Mouse (Mus musculus) heart, postnatal 0 days (tissue): ENCODE measurements at regions not wholly inside any gene's neighbourhood (a gene's known extent, or its start where the extent isn't known, plus 50 kb on each side); places are given as distances from the start of the nearest gene placed in this dataset.

Source experiments
- CTCF ChIP-seq: IDR thresholded peaks from 2 replicates; pipeline ENCODE4 v1.5.1; 2016; ENCODE audit warnings: antibody characterized with exemption, control low read depth, low read depth
- EP300 ChIP-seq: IDR thresholded peaks from 2 replicates; pipeline ENCODE4 v1.6.1; 2016; ENCODE audit warnings: antibody characterized with exemption, low read depth

DNA sequence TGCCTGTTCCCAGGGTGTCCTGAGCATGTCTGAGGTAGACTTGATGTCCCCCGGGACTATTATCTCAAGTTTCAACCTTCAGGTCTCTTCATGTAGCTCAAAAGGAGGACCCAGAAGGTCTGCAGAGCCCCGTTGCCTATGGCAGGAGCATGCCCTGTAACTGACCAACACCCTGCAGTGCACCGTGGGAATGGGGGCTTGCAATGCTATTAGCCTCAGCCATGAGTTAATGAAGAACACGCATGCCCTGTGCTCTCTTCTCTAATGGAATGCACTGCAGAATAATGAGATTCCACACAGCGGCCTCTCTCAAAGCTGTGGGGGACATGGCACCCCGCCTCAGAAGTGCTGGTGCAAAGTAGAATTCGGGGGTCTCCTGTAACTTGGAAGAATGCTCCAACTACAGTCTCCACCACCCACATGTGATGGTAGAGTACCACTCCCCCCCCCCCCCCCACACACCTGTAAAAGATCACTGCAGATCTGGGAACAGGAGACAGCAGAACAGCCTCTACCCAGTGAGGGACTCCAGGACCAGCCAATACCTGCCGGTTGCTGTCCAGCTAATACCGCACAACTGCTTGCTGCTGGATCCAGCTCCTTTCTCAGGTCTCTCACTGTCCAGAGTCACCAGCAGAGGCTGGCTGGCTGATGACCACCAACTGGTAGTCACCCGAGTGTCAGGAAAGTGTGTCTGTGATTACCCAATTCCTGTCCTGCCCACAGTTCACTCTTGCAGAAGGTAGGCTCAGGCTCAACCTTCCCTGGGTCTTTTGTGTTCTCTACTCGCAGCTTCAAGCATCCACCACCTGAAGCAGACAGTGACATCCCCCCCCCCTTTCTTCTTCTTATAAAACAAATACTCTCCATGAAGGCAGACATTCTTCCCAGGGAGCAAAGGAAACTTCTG lies 255.4 kb upstream of the Dio3 start:
- TF ChIP-seq EP300, result no peak
- no peak for TF ChIP-seq CTCF
